Mouse (Mus musculus): ENCODE measurements around the gene Ybx2. TPM values are rescaled to one million over a fixed set of nuclear protein-coding genes. Genes with fewer than 3 reads are reported as not detected.

The Ybx2 gene
- polyA plus RNA-seq, 1 experiment from 2014 or later = 3.1 TPM

GRCm38 (mm10) chr11:69908645-69909044 lies 27.0 kb upstream of the Ybx2 start:
- H3K27me3 ChIP-seq (replicated peaks) = no peaks in the 10 kb centered on the region
- H3K4me3 ChIP-seq (replicated peaks) = no peak overlapping the region
- no peak for ATAC-seq
- 93% methylated on average over 11 of the region's 11 CpGs for WGBS
- H3K9ac ChIP-seq = no peak overlapping the region
- H3K27ac ChIP-seq = no peak overlapping the region
- peaks cover 6% of the 10 kb centered on the region for H3K4me1 ChIP-seq (replicated peaks)
- no peaks in the 10 kb centered on the region for H3K9me3 ChIP-seq
- peaks cover 87% of the 10 kb centered on the region for H3K36me3 ChIP-seq
- H3K4me2 ChIP-seq (replicated peaks) = no peak overlapping the region

DNA sequence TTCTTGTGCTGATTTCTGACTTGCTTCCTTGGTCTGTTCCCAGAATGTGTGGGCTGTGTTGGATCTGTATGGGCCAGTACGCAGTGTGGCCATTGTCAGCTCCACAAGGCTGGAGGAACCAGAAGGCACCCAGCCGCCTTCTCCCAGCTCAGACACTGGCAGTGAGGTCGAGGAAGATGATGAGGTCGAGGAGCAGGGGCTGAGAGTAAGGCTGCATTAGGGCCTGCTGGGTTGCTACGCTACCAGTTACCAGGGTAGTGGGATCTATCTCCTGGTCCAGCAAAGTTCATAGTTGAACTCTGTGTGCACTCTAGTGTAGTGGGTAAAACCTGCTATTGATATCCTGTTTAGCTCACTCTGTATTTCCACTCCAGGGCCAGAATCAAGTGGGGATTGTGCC lies 26.4 kb upstream of the Ybx2 start:
- H3K4me3 ChIP-seq (replicated peaks) = no peak overlapping the region
- H3K27me3 ChIP-seq (replicated peaks) = no peaks in the 10 kb centered on the region
- H3K27ac ChIP-seq = no peak overlapping the region
- peaks cover 82% of the 10 kb centered on the region for H3K36me3 ChIP-seq
- no peak for ATAC-seq
- H3K9ac ChIP-seq = no peak overlapping the region
- peaks cover 7% of the 10 kb centered on the region for H3K4me1 ChIP-seq (replicated peaks)
- no peak overlapping the region for H3K4me2 ChIP-seq (replicated peaks)
- WGBS = 90% methylated on average over 5 of the region's 5 CpGs
- H3K9me3 ChIP-seq = no peaks in the 10 kb centered on the region

GRCm38 (mm10) chr11:69910177-69910576 lies 25.4 kb upstream of the Ybx2 start:
- Histone ChIP-seq H3K27ac (no peak overlapping the region), H3K9me3 (no peaks in the 10 kb centered on the region), H3K9ac (no peak overlapping the region), H3K27me3 (replicated peaks) (no peaks in the 10 kb centered on the region), H3K4me3 (replicated peaks) (no peak overlapping the region), H3K4me2 (replicated peaks) (no peak overlapping the region), H3K4me1 (replicated peaks) (peaks cover 16% of the 10 kb centered on the region), H3K36me3 (peaks cover 75% of the 10 kb centered on the region)
- ATAC-seq = no peak
- 89% methylated on average over 8 of the region's 8 CpGs for WGBS

GRCm38 (mm10) chr11:69910781-69911560 lies 24.6 kb upstream of the Ybx2 start:
- no peak overlapping the region for H3K27ac ChIP-seq
- no peak overlapping the region for H3K9ac ChIP-seq
- WGBS = 90% methylated on average over 17 of the region's 17 CpGs
- no peak overlapping the region for H3K4me2 ChIP-seq (replicated peaks)
- H3K27me3 ChIP-seq (replicated peaks) = no peaks in the 10 kb centered on the region
- H3K9me3 ChIP-seq = no peaks in the 10 kb centered on the region
- no peak overlapping the region for H3K4me3 ChIP-seq (replicated peaks)
- no peak for ATAC-seq
- H3K36me3 ChIP-seq = peaks cover 72% of the 10 kb centered on the region
- H3K4me1 ChIP-seq (replicated peaks) = peaks cover 22% of the 10 kb centered on the region

GRCm38 (mm10) chr11:69911701-69912100 lies 23.9 kb upstream of the Ybx2 start:
- WGBS = 89% methylated on average over 6 of the region's 6 CpGs
- H3K27ac ChIP-seq = no peak overlapping the region
- no peak overlapping the region for H3K9ac ChIP-seq
- no peak for ATAC-seq
- H3K36me3 ChIP-seq = peaks cover 70% of the 10 kb centered on the region
- no peaks in the 10 kb centered on the region for H3K9me3 ChIP-seq
- H3K4me2 ChIP-seq (replicated peaks) = no peak overlapping the region
- no peaks in the 10 kb centered on the region for H3K27me3 ChIP-seq (replicated peaks)
- no peak overlapping the region for H3K4me3 ChIP-seq (replicated peaks)
- H3K4me1 ChIP-seq (replicated peaks) = peaks cover 27% of the 10 kb centered on the region

DNA sequence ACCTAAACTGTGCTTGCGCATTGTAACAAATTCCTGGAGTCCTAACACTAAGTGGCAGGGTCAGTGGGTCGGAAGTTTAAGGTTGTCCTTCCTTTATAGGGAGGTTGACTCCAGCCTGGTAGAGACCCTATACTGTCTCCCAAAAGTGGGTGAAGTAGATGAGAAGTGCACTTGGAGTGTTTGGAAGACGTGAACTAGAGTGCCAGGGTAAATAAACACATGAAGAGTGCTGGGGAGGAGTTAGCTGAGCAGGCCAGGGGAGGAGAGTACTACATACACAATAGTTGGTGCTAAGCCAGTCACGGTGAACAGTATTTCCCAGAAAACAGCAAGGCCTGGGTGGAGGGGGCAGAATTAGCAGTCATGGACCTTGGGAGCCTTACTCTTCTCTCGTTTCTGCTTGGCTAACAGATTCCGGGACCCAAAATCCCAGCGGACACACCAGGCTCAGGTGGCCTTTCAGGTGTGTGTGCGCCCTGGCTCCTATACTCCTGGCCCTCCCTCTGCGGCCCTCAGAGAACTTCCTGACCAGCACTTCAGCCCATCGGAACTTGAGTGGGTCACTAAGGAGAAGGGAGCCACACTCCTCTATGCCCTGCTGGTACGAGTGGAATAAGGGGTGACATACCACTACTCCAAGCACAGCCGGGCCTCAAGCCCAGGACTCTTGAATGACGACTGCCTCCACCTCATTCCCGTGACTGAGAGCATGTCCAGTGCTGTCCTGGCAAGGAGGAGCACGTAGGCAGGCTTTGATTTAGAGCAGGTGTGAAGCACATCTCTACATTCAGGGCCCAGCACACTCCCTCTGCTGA lies 22.7 kb upstream of the Ybx2 start:
- peak overlapping the region; percentile 96 for H3K4me2 ChIP-seq (replicated peaks)
- H3K4me1 ChIP-seq (replicated peaks) = peaks cover 27% of the 10 kb centered on the region
- ATAC-seq = no peak
- 74% methylated on average over 15 of the region's 15 CpGs for WGBS
- peaks cover 63% of the 10 kb centered on the region for H3K36me3 ChIP-seq
- H3K27me3 ChIP-seq (replicated peaks) = no peaks in the 10 kb centered on the region
- H3K9ac ChIP-seq = peak overlapping the region; percentile 96; the same call in 1 of the 2 replicates
- peak overlapping the region; percentile 91 for H3K4me3 ChIP-seq (replicated peaks)
- peak overlapping the region; percentile 45; the same call in 1 of the 2 replicates for H3K27ac ChIP-seq
- no peaks in the 10 kb centered on the region for H3K9me3 ChIP-seq

- H3K4me1 ChIP-seq (replicated peaks) = peaks cover 29% of the 10 kb centered on the region
- H3K27ac ChIP-seq = peak within 1 kb of the TSS; percentile 73
- no peaks in the 10 kb centered on the region for H3K9me3 ChIP-seq
- H3K4me2 ChIP-seq (replicated peaks) = peak within 1 kb of the TSS; percentile 96
- no peaks in the 10 kb centered on the region for H3K27me3 ChIP-seq (replicated peaks)
- H3K4me3 ChIP-seq (replicated peaks) = peak within 1 kb of the TSS; percentile 91
- peak; percentile 91 for ATAC-seq
- H3K9ac ChIP-seq = peak within 1 kb of the TSS; percentile 96
- whole genome bisulfite sequencing = 2% methylated on average over 61 of the region's 61 CpGs
- H3K36me3 ChIP-seq = peaks cover 63% of the 10 kb centered on the region
Measured at GRCm38 (mm10) chr11:69913554-69914371, 21.8 kb upstream of the Ybx2 start, which contains the start of gene Gps2. Gene Gps2, plus strand, starts transcription at chr11:69913888.

DNA sequence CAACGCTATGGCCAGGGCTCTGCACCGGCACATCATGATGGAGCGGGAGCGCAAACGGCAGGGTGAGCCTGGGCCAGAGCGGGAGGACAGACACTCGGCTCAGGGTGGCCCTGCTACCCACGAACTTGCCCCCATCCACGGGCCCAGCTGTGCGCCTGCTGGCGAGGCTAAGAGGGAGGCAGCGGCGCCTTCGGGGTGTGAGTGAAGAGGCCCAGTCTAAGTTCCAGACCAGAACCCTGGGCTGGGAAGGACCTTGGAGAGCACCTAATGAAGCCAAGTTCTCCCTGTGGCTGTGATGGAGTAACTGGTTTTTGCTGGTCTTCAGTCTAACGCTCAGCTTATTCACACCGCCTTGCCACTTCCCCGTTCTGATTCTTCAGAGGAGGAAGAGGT lies 21.2 kb upstream of the Ybx2 start:
- Histone ChIP-seq H3K27ac (peak overlapping the region; percentile 73), H3K4me1 (replicated peaks) (peaks cover 35% of the 10 kb centered on the region), H3K4me2 (replicated peaks) (peak overlapping the region; percentile 96), H3K4me3 (replicated peaks) (peak overlapping the region; percentile 91), H3K36me3 (peaks cover 58% of the 10 kb centered on the region), H3K9ac (peak overlapping the region; percentile 96), H3K27me3 (replicated peaks) (no peaks in the 10 kb centered on the region), H3K9me3 (no peaks in the 10 kb centered on the region)
- WGBS = 1% methylated on average over 17 of the region's 17 CpGs
- ATAC-seq = no peak; the same call in 1 of the 2 replicates

DNA sequence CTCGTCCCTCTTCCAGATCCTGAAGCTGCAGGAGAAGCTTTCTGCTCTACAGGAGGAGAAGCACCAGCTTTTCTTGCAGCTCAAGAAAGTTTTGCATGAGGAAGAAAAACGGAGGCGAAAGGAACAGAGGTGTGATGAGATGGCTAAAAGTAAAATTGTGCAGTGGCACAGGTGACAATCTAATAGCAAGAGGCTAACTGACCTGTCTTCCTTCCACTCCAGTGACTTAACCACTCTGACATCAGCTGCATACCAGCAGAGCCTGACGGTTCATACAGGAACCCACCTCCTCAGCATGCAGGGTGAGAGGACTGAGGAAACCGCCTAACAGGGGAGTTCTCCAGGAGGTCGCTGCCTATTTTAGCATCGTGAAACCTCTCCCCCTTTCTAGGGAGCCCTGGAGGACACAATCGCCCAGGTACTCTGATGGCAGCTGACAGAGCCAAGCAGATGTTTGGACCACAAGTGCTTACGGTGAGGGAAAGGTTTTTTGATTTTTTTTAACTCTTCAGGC lies 20.6 kb upstream of the Ybx2 start:
- Histone ChIP-seq H3K36me3 (peaks cover 52% of the 10 kb centered on the region), H3K4me2 (replicated peaks) (peak overlapping the region; percentile 96), H3K9ac (peak overlapping the region; percentile 96), H3K27me3 (replicated peaks) (no peaks in the 10 kb centered on the region), H3K4me1 (replicated peaks) (peaks cover 38% of the 10 kb centered on the region), H3K4me3 (replicated peaks) (peak overlapping the region; percentile 91), H3K27ac (no peak overlapping the region), H3K9me3 (no peaks in the 10 kb centered on the region)
- WGBS = 35% methylated on average over 9 of the region's 9 CpGs
- no peak for ATAC-seq

DNA sequence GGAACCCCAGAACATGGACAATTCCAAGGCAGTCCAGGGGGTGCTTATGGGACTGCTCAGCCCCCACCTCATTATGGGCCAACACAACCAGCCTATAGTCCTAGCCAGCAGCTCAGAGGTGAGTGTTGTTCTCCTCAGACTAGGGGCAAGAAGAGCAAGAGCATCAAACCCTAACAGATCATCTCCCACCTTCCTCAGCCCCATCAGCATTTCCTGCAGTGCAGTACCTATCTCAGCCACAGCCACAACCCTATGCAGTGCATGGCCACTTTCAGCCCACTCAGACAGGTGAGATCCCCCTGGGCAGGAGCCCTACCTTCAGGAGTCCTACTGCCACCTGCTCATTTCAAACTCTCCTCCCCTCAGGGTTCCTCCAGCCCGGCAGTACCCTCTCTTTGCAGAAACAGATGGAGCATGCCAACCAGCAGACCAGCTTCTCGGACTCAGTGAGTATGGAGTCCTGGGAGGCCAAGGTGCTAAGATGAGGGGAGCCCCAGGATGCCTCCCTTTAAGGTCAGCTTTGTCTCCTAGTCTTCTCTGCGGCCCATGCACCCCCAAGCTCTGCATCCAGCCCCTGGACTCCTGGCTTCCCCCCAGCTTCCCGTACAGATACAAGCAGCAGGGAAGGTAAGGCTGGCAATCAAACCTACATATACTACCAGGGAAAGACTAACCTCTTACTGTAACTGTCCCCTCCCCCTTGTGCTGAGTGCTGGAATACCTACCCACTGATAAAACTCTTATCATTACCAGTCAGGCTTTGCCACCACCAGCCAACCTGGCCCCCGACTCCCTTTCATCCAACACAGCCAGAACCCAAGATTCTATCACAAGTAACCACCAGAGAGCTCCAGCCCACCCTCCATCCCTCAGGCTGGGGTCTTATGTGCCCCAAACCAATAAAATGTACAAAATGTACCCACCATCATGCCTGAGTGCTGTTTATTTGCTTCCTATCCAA lies 19.6 kb upstream of the Ybx2 start:
- no peak for ATAC-seq
- H3K4me3 ChIP-seq (replicated peaks) = 0 out of 2 replicates have a peak overlapping the region, but pooled peaks have one; percentile 6
- H3K9ac ChIP-seq = 0 out of 2 replicates have a peak overlapping the region, but pooled peaks have one; percentile 3
- H3K4me2 ChIP-seq (replicated peaks) = peak overlapping the region; percentile 96
- WGBS = 60% methylated on average over 5 of the region's 5 CpGs
- no peak overlapping the region for H3K27ac ChIP-seq
- H3K36me3 ChIP-seq = peaks cover 42% of the 10 kb centered on the region
- peaks cover 38% of the 10 kb centered on the region for H3K4me1 ChIP-seq (replicated peaks)
- H3K9me3 ChIP-seq = no peaks in the 10 kb centered on the region
- no peaks in the 10 kb centered on the region for H3K27me3 ChIP-seq (replicated peaks)
